Mouse (Mus musculus) megakaryocyte, embryonic 14.5 days (primary cell): ENCODE measurements around the gene Psenen.

ENCODE experiments used
- FLI1 ChIP-seq: IDR thresholded peaks from 2 replicates; pipeline ENCODE4 v1.6.1; 2012; ENCODE audit warnings: low read length, inconsistent platforms, mixed read lengths
- GATA1 ChIP-seq: IDR thresholded peaks from 3 replicates; pipeline ENCODE4 v1.6.1; 2012; ENCODE audit warnings: mixed read lengths, low read length, inconsistent platforms, borderline replicate concordance

- no peak for TF ChIP-seq FLI1
- TF ChIP-seq GATA1 = no peak
These were observed 37.2 kb upstream of the Psenen start for GRCm38 (mm10) chr7:30600651-30601050.
